Mouse (Mus musculus): ENCODE measurements around the gene 1700017B05Rik. TPM values are rescaled to one million over a fixed set of nuclear protein-coding genes. Genes with fewer than 3 reads are reported as not detected.

The 1700017B05Rik gene
- polyA plus RNA-seq, 1 experiment from 2014 or later: 24.6 TPM

GRCm38 (mm10) chr9:57271081-57271480 lies 8.7 kb upstream of the 1700017B05Rik start:
- Histone ChIP-seq H3K36me3 (no peaks in the 10 kb centered on the region), H3K27me3 (no peaks in the 10 kb centered on the region), H3K27ac (no peak overlapping the region), H3K4me1 (peaks cover 48% of the 10 kb centered on the region), H3K4me3 (replicated peaks) (no peak overlapping the region), H3K9me3 (replicated peaks) (no peaks in the 10 kb centered on the region), H3K9ac (no peak overlapping the region), H3K4me2 (no peak overlapping the region)
- 0 out of 2 replicates have a peak, but pooled peaks have one; percentile 14 for ATAC-seq (replicated peaks; ENCODE audit: low FRiP score)
- 44% methylated on average over 1 of the region's 1 CpGs for WGBS

GRCm38 (mm10) chr9:57270399-57270798 lies 8.0 kb upstream of the 1700017B05Rik start:
- ATAC-seq (replicated peaks; ENCODE audit: low FRiP score): peak; percentile 26; the same call in 1 of the 2 replicates
- H3K4me1 ChIP-seq: peaks cover 54% of the 10 kb centered on the region
- H3K9me3 ChIP-seq (replicated peaks): no peaks in the 10 kb centered on the region
- no peak overlapping the region for H3K4me2 ChIP-seq
- 0 out of 2 replicates have a peak, but pooled peaks cover 1% of the 10 kb centered on the region for H3K27me3 ChIP-seq
- WGBS: 13% methylated on average over 8 of the region's 8 CpGs
- H3K36me3 ChIP-seq: no peaks in the 10 kb centered on the region
- H3K4me3 ChIP-seq (replicated peaks): no peak overlapping the region
- H3K27ac ChIP-seq: no peak overlapping the region
- no peak overlapping the region for H3K9ac ChIP-seq

- WGBS: 29% methylated on average over 1 of the region's 1 CpGs
- no peak overlapping the region for H3K4me2 ChIP-seq
Observed at GRCm38 (mm10) chr9:57269384-57269783, 7.0 kb upstream of the 1700017B05Rik start.

GRCm38 (mm10) chr9:57268575-57268974 lies 6.2 kb upstream of the 1700017B05Rik start:
- H3K4me2 ChIP-seq: no peak overlapping the region

More at GRCm38 (mm10) chr9:57269384-57269783, 7.0 kb upstream of the 1700017B05Rik start:
- no peak for ATAC-seq (replicated peaks; ENCODE audit: low FRiP score)
- H3K27me3 ChIP-seq: 0 out of 2 replicates have a peak, but pooled peaks cover 7% of the 10 kb centered on the region
- H3K4me1 ChIP-seq: peaks cover 60% of the 10 kb centered on the region
- H3K9ac ChIP-seq: no peak overlapping the region
- H3K27ac ChIP-seq: no peak overlapping the region
- H3K9me3 ChIP-seq (replicated peaks): no peaks in the 10 kb centered on the region
- no peak overlapping the region for H3K4me3 ChIP-seq (replicated peaks)
- H3K36me3 ChIP-seq: no peaks in the 10 kb centered on the region

GRCm38 (mm10) chr9:57268078-57268477 lies 5.7 kb upstream of the 1700017B05Rik start:
- 28% methylated on average over 10 of the region's 10 CpGs for WGBS
- no peak overlapping the region for H3K4me2 ChIP-seq
- H3K9me3 ChIP-seq (replicated peaks): no peaks in the 10 kb centered on the region
- no peak overlapping the region for H3K4me3 ChIP-seq (replicated peaks)
- peaks cover 13% of the 10 kb centered on the region; the same call in 1 of the 2 replicates for H3K27me3 ChIP-seq
- H3K27ac ChIP-seq: no peak overlapping the region
- no peaks in the 10 kb centered on the region for H3K36me3 ChIP-seq
- ATAC-seq (replicated peaks; ENCODE audit: low FRiP score): no peak
- no peak overlapping the region for H3K9ac ChIP-seq
- H3K4me1 ChIP-seq: peaks cover 55% of the 10 kb centered on the region

More at GRCm38 (mm10) chr9:57268575-57268974, 6.2 kb upstream of the 1700017B05Rik start:
- Histone ChIP-seq H3K9me3 (replicated peaks) (no peaks in the 10 kb centered on the region), H3K9ac (no peak overlapping the region), H3K4me3 (replicated peaks) (no peak overlapping the region), H3K27me3 (peaks cover 13% of the 10 kb centered on the region; the same call in 1 of the 2 replicates), H3K36me3 (no peaks in the 10 kb centered on the region), H3K4me1 (peaks cover 55% of the 10 kb centered on the region), H3K27ac (0 out of 2 replicates have a peak overlapping the region, but pooled peaks have one; percentile 23)
- 25% methylated on average over 3 of the region's 3 CpGs for WGBS
- no peak for ATAC-seq (replicated peaks; ENCODE audit: low FRiP score)

GRCm38 (mm10) chr9:57267421-57267820 lies 5.0 kb upstream of the 1700017B05Rik start:
- Histone ChIP-seq H3K9ac (no peak overlapping the region), H3K9me3 (replicated peaks) (no peaks in the 10 kb centered on the region), H3K36me3 (no peaks in the 10 kb centered on the region), H3K4me2 (no peak overlapping the region), H3K4me3 (replicated peaks) (no peak overlapping the region), H3K27me3 (peaks cover 13% of the 10 kb centered on the region; the same call in 1 of the 2 replicates), H3K4me1 (peaks cover 61% of the 10 kb centered on the region), H3K27ac (no peak overlapping the region)
- no peak for ATAC-seq (replicated peaks; ENCODE audit: low FRiP score)
- WGBS: 43% methylated on average over 5 of the region's 5 CpGs

GRCm38 (mm10) chr9:57265125-57265524 lies 2.7 kb upstream of the 1700017B05Rik start:
- 16% methylated on average over 5 of the region's 5 CpGs for WGBS
- H3K27ac ChIP-seq: no peak overlapping the region

GRCm38 (mm10) chr9:57262795-57263684 lies 628 bp upstream of the 1700017B05Rik start:
- Histone ChIP-seq H3K4me2 (peak overlapping the region; percentile 92), H3K27ac (peak overlapping the region; percentile 83; the same call in 1 of the 2 replicates), H3K36me3 (peaks cover 10% of the 10 kb centered on the region), H3K9ac (peak overlapping the region; percentile 80), H3K9me3 (replicated peaks) (no peaks in the 10 kb centered on the region), H3K4me1 (peaks cover 48% of the 10 kb centered on the region), H3K4me3 (replicated peaks) (peak overlapping the region; percentile 68), H3K27me3 (peaks cover 13% of the 10 kb centered on the region; the same call in 1 of the 2 replicates)
- 54% methylated on average over 13 of the region's 13 CpGs for WGBS
- no peak for ATAC-seq (replicated peaks; ENCODE audit: low FRiP score)

More at GRCm38 (mm10) chr9:57265125-57265524, 2.7 kb upstream of the 1700017B05Rik start:
- no peak overlapping the region for H3K9ac ChIP-seq
- ATAC-seq (replicated peaks; ENCODE audit: low FRiP score): no peak
- no peak overlapping the region for H3K4me3 ChIP-seq (replicated peaks)
- peaks cover 13% of the 10 kb centered on the region; the same call in 1 of the 2 replicates for H3K27me3 ChIP-seq
- H3K9me3 ChIP-seq (replicated peaks): no peaks in the 10 kb centered on the region
- no peaks in the 10 kb centered on the region for H3K36me3 ChIP-seq
- H3K4me2 ChIP-seq: no peak overlapping the region
- peaks cover 60% of the 10 kb centered on the region for H3K4me1 ChIP-seq

GRCm38 (mm10) chr9:57261516-57261912 lies 898 bp downstream of the 1700017B05Rik start:
- peak overlapping the region; percentile 92 for H3K4me2 ChIP-seq
- peaks cover 38% of the 10 kb centered on the region for H3K4me1 ChIP-seq
- H3K9ac ChIP-seq: peak overlapping the region; percentile 80
- H3K36me3 ChIP-seq: peaks cover 25% of the 10 kb centered on the region
- H3K27me3 ChIP-seq: peaks cover 13% of the 10 kb centered on the region; the same call in 1 of the 2 replicates
- H3K9me3 ChIP-seq (replicated peaks): no peaks in the 10 kb centered on the region
- peak overlapping the region; percentile 68 for H3K4me3 ChIP-seq (replicated peaks)
- H3K27ac ChIP-seq: peak overlapping the region; percentile 83
- ATAC-seq (replicated peaks; ENCODE audit: low FRiP score): peak; percentile 20; the same call in 1 of the 2 replicates
- WGBS: under 1% methylated on average over 26 of the region's 26 CpGs

GRCm38 (mm10) chr9:57260940-57261339 lies 1.5 kb downstream of the 1700017B05Rik start:
- Histone ChIP-seq H3K4me2 (peak overlapping the region; percentile 92), H3K4me3 (replicated peaks) (peak overlapping the region; percentile 68), H3K36me3 (peaks cover 31% of the 10 kb centered on the region), H3K9ac (peak overlapping the region; percentile 80), H3K4me1 (peaks cover 40% of the 10 kb centered on the region), H3K27me3 (peaks cover 13% of the 10 kb centered on the region; the same call in 1 of the 2 replicates), H3K27ac (peak overlapping the region; percentile 83; the same call in 1 of the 2 replicates), H3K9me3 (replicated peaks) (no peaks in the 10 kb centered on the region)
- 17% methylated on average over 12 of the region's 12 CpGs for WGBS
- no peak for ATAC-seq (replicated peaks; ENCODE audit: low FRiP score)

GRCm38 (mm10) chr9:57259736-57260135 lies 2.7 kb downstream of the 1700017B05Rik start:
- no peak for ATAC-seq (replicated peaks; ENCODE audit: low FRiP score)
- 3% methylated on average over 3 of the region's 3 CpGs for WGBS
- Histone ChIP-seq H3K4me3 (replicated peaks) (peak overlapping the region; percentile 68; the same call in 1 of the 2 replicates), H3K4me2 (peak overlapping the region; percentile 92), H3K9ac (no peak overlapping the region), H3K27me3 (peaks cover 9% of the 10 kb centered on the region; the same call in 1 of the 2 replicates), H3K4me1 (peaks cover 34% of the 10 kb centered on the region), H3K36me3 (peaks cover 43% of the 10 kb centered on the region), H3K27ac (no peak overlapping the region), H3K9me3 (replicated peaks) (no peaks in the 10 kb centered on the region)

GRCm38 (mm10) chr9:57257627-57258026 lies 4.8 kb downstream of the 1700017B05Rik start:
- WGBS: 95% methylated on average over 9 of the region's 9 CpGs

More at GRCm38 (mm10) chr9:57257627-57258026, 4.8 kb downstream of the 1700017B05Rik start:
- Histone ChIP-seq H3K9ac (no peak overlapping the region; the same call in 1 of the 2 replicates), H3K27ac (no peak overlapping the region), H3K4me3 (replicated peaks) (no peak overlapping the region), H3K27me3 (no peaks in the 10 kb centered on the region), H3K4me1 (peaks cover 32% of the 10 kb centered on the region), H3K9me3 (replicated peaks) (no peaks in the 10 kb centered on the region), H3K4me2 (no peak overlapping the region), H3K36me3 (peaks cover 64% of the 10 kb centered on the region)
- no peak for ATAC-seq (replicated peaks; ENCODE audit: low FRiP score)
